Mouse (Mus musculus) small intestine, adult 2 months (tissue): ENCODE measurements around the gene Fen1.

Experiments
- CTCF ChIP-seq: fragments of 200-500 bp; IDR thresholded peaks from 2 replicates; pipeline ENCODE4 v1.5.1; 2012; ENCODE audit warnings: low read depth, mild to moderate bottlenecking, control low read depth, inconsistent platforms, low read length, moderate library complexity, mixed read lengths; ENCODE audit not compliant: insufficient replicate concordance, insufficient read length; ENCODE audit errors: extremely low read depth
- POLR2A ChIP-seq: fragments of 200-500 bp; IDR thresholded peaks from 2 replicates; pipeline ENCODE4 v1.6.1; 2012; ENCODE audit warnings: low read depth, mild to moderate bottlenecking, control low read depth, inconsistent platforms, low read length, moderate library complexity

DNA sequence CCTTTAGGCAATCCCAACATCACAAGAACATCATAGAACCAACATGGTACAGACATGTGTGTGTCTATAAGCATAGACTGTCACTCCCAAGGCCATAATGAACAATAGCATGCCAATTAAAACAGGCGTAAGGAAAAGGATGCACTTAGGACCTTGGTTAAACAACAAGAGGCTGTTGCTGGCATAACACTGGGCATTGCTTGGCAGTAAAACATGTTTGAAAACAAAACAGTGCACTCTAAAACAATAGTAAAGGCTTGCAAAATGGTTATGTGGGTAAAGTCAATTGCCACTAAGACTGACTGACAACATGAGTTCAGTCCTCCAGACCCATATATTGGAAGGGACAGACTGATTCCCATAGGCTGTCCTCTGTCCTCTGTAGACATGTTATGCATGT, 36.0 kb downstream of the Fen1 start:
- TF ChIP-seq POLR2A = no peak
- TF ChIP-seq CTCF = no peak
